Mouse (Mus musculus): ENCODE data around the gene Plekha7.

GRCm38 (mm10) chr7:116278280-116278679, 29.9 kb downstream of the Plekha7 start:
- no peak for TF ChIP-seq CTCF (IDR thresholded peaks at IDR 0.05; ENCODE audit: borderline replicate concordance, insufficient read depth, low read depth, low read length)
- no peak for TF ChIP-seq POLR2A (IDR thresholded peaks at IDR 0.05; ENCODE audit: borderline replicate concordance, insufficient read depth, low read length)
